ENCODE assay signal across 16 mouse cellular contexts in genomic region chr10:127115068-127115467, GRCm38 (mm10). TPM values are rescaled to one million over a fixed set of nuclear protein-coding genes. Genes with fewer than 3 reads are reported as not detected.
DNase-seq lines count a peak whose midpoint lies in the region; ATAC-seq and TF ChIP-seq lines count a peak whose summit lies in the region.
"Had no signal": no experiment of that assay in that cellular context is flagged by ENCODE, and none has a peak within 500 bp of the region (broad histone marks: within the 10 kb centered on the region; RNA-seq: fewer than 3 reads in every experiment).

No protein-coding gene starts in this region.

- ATAC-seq in forebrain, embryonic 14.5 days, result no peak
- no peak for ATAC-seq in forebrain, embryonic 11.5 days (replicated peaks; ENCODE audit: low FRiP score)
- no peak for ATAC-seq in liver, embryonic 14.5 days (ENCODE audit: insufficient read depth)

- no peak for TF ChIP-seq POLR2A in CH12.LX (IDR thresholded peaks at IDR 0.05; ENCODE audit: low read depth, low read length)

- peak; percentile 46 for DNase-seq in forebrain, embryonic 14.5 days (ENCODE audit: low spot score)
- no peak for DNase-seq in forebrain, embryonic 11.5 days (ENCODE audit: low spot score)
- no peak for DNase-seq in liver, embryonic 14.5 days (ENCODE audit: low read depth in 3 of 3, low spot score in 3 of 3)
- DNase-seq in liver (no peak), CH12.LX (ENCODE audit: extremely low read depth) (peak; percentile 41)
- no peak for DNase-seq in cerebellum, postnatal 10 days
- DNase-seq in testis, postnatal 10 days (ENCODE audit: low spot score), result no peak
- DNase-seq: cerebellum, adult 9-10 months; gastrocnemius, postnatal 10 days; kidney, adult 9 months; lung, adult 18-20 months; thymus, adult 18-20 months had no signal

- no peak overlapping the region for H3K9ac ChIP-seq in forebrain, embryonic 14.5 days (ENCODE audit: low read length)
- no peak overlapping the region for H3K9ac ChIP-seq in forebrain, embryonic 11.5 days (ENCODE audit: low read length)
- H3K9ac ChIP-seq in liver, embryonic 14.5 days (replicated peaks), result no peak overlapping the region
- H3K9ac ChIP-seq in CH12.LX (ENCODE audit: insufficient read depth, low read depth), result no peak overlapping the region
- H3K9ac ChIP-seq: heart, embryonic 12.5 days; hindbrain, embryonic 13.5 days had no signal

- 84% methylated on average over 2 of the region's 2 CpGs for WGBS in forebrain, embryonic 14.5 days
- WGBS in forebrain, embryonic 11.5 days, result 81% methylated on average over 2 of the region's 2 CpGs
- WGBS in liver, embryonic 14.5 days (ENCODE audit: insufficient replicate concordance), result 48% methylated on average over 2 of the region's 2 CpGs
- 57% methylated on average over 2 of the region's 2 CpGs for WGBS in macrophage (ENCODE audit: missing documents)

- peak; percentile 51 for TF ChIP-seq CTCF in liver, embryonic 14.5 days (IDR thresholded peaks at IDR 0.05; ENCODE audit: low read depth)
- peak in 1 of 2 experiments; percentile 54; a peak in 3 of 4 replicates for TF ChIP-seq CTCF in CH12.LX (conservative IDR thresholded peaks at IDR 0.05 in 1 of 2, IDR thresholded peaks at IDR 0.05 in 1 of 2; ENCODE audit: low read depth in 2 of 2, low read length in 2 of 2)

- TF ChIP-seq RAD21 in CH12.LX (IDR thresholded peaks at IDR 0.05; ENCODE audit: low read depth, low read length), result no peak

- H3K36me3 ChIP-seq in forebrain, embryonic 14.5 days (ENCODE audit: control insufficient read depth, insufficient read depth, low read length), result peaks cover 51% of the 10 kb centered on the region
- H3K36me3 ChIP-seq in forebrain, embryonic 11.5 days (ENCODE audit: control insufficient read depth, insufficient read depth, low read length), result peaks cover 3% of the 10 kb centered on the region; the same call in 1 of the 2 replicates
- H3K36me3 ChIP-seq in liver, embryonic 14.5 days (replicated peaks; ENCODE audit: control insufficient read depth, insufficient read depth, low read depth), result peaks cover 23% of the 10 kb centered on the region
- peaks cover 52 to 84% of the 10 kb centered on the region in 2 experiments for H3K36me3 ChIP-seq in CH12.LX (replicated peaks in 1 of 2; ENCODE audit: control insufficient read depth in 1 of 2, insufficient read depth in 1 of 2, low read length in 1 of 2)
- H3K36me3 ChIP-seq in macrophage (ENCODE audit: inconsistent target), result peaks cover 48% of the 10 kb centered on the region

- H3K9me3 ChIP-seq in forebrain, embryonic 14.5 days (replicated peaks; ENCODE audit: control insufficient read depth, low read length), result no peaks in the 10 kb centered on the region
- H3K9me3 ChIP-seq in forebrain, embryonic 11.5 days (ENCODE audit: control insufficient read depth, low read length), result no peaks in the 10 kb centered on the region
- no peaks in the 10 kb centered on the region for H3K9me3 ChIP-seq in liver, embryonic 14.5 days (ENCODE audit: control insufficient read depth, low read length)
- no peaks in the 10 kb centered on the region for H3K9me3 ChIP-seq in CH12.LX (replicated peaks; ENCODE audit: low read length)
- H3K9me3 ChIP-seq: heart, embryonic 12.5 days; hindbrain, embryonic 13.5 days; midbrain, embryonic 10.5 days had no signal

- no peak overlapping the region for H3K4me2 ChIP-seq in forebrain, embryonic 14.5 days (ENCODE audit: low read length)
- H3K4me2 ChIP-seq in forebrain, embryonic 11.5 days (ENCODE audit: low read depth, low read length, severe bottlenecking), result no peak overlapping the region
- H3K4me2 ChIP-seq in liver, embryonic 14.5 days (ENCODE audit: low read depth), result no peak overlapping the region
- no peak overlapping the region for H3K4me2 ChIP-seq in CH12.LX (ENCODE audit: insufficient read depth, low read depth, poor library complexity, severe bottlenecking)
- H3K4me2 ChIP-seq: heart, embryonic 12.5 days; hindbrain, embryonic 13.5 days had no signal

- no peaks in the 10 kb centered on the region for H3K4me1 ChIP-seq in forebrain, embryonic 14.5 days (ENCODE audit: control insufficient read depth, insufficient read depth, low read length)
- H3K4me1 ChIP-seq in forebrain, embryonic 11.5 days (replicated peaks; ENCODE audit: control insufficient read depth, insufficient read depth, low read length), result peaks cover 3% of the 10 kb centered on the region; the same call in 1 of the 2 replicates
- H3K4me1 ChIP-seq in liver, embryonic 14.5 days (replicated peaks; ENCODE audit: control insufficient read depth in 2 of 2, insufficient read depth in 2 of 2, low read length in 1 of 2), result no peaks in the 10 kb centered on the region
- H3K4me1 ChIP-seq in CH12.LX (ENCODE audit: control insufficient read depth in 1 of 2, insufficient read depth in 2 of 2), result peaks cover 0 to 18% of the 10 kb centered on the region in 2 experiments; a peak in 2 of 4 replicates

- H3K4me3 ChIP-seq in forebrain, embryonic 14.5 days (ENCODE audit: low read depth, low read length), result no peak overlapping the region
- H3K4me3 ChIP-seq in forebrain, embryonic 11.5 days (ENCODE audit: low read depth, low read length), result no peak overlapping the region
- no peak overlapping the region for H3K4me3 ChIP-seq in liver, embryonic 14.5 days (ENCODE audit: insufficient read depth in 1 of 2, low read depth in 2 of 2, low read length in 2 of 2)
- H3K4me3 ChIP-seq in CH12.LX (replicated peaks in 1 of 3; ENCODE audit: low read depth in 2 of 3, low read length in 2 of 3, poor library complexity in 1 of 3) (no peak overlapping the region), macrophage (ENCODE audit: inconsistent target) (no peak overlapping the region)
- H3K4me3 ChIP-seq: heart, embryonic 12.5 days; hindbrain, embryonic 13.5 days; midbrain, embryonic 10.5 days had no signal

- H3K27me3 ChIP-seq in forebrain, embryonic 14.5 days (replicated peaks; ENCODE audit: control insufficient read depth, insufficient read depth, low read length), result no peaks in the 10 kb centered on the region
- H3K27me3 ChIP-seq in forebrain, embryonic 11.5 days (ENCODE audit: control insufficient read depth, insufficient read depth, low read length), result no peaks in the 10 kb centered on the region
- no peaks in the 10 kb centered on the region for H3K27me3 ChIP-seq in liver, embryonic 14.5 days (ENCODE audit: control insufficient read depth, insufficient read depth, low read length)
- H3K27me3 ChIP-seq in CH12.LX (replicated peaks), result no peaks in the 10 kb centered on the region
- H3K27me3 ChIP-seq: heart, embryonic 12.5 days; hindbrain, embryonic 13.5 days had no signal

- H3K79me2 ChIP-seq in CH12.LX (replicated peaks; ENCODE audit: control insufficient read depth, extremely low read depth, insufficient read depth, poor library complexity, severe bottlenecking) (no peaks in the 10 kb centered on the region), macrophage (ENCODE audit: inconsistent target) (peaks cover 5% of the 10 kb centered on the region; the same call in 1 of the 2 replicates)

- in situ Hi-C loops in CH12.LX (cut with MboI; ENCODE audit: low pct_ligation_motif_present, low pct_unique_long_range_greater_than_20kb, low sequenced_read_pairs), result no loop called here

- TF ChIP-seq EP300 in liver, embryonic 14.5 days (IDR thresholded peaks at IDR 0.05; ENCODE audit: low read depth), result no peak
- TF ChIP-seq EP300 in CH12.LX (IDR thresholded peaks at IDR 0.05; ENCODE audit: low read length), result no peak

- dilution Hi-C loops in CH12.LX (cut with MboI; ENCODE audit: extremely low pct_ligation_motif_present, extremely low pct_unique_long_range_greater_than_20kb, low sequenced_read_pairs), result no loop called here

- no peak overlapping the region for H3K27ac ChIP-seq in forebrain, embryonic 14.5 days (ENCODE audit: low read depth, low read length)
- no peak overlapping the region for H3K27ac ChIP-seq in forebrain, embryonic 11.5 days (ENCODE audit: low read depth, low read length)
- no peak overlapping the region for H3K27ac ChIP-seq in liver, embryonic 14.5 days
- H3K27ac ChIP-seq in CH12.LX (ENCODE audit: insufficient read depth, low read depth) (no peak overlapping the region), macrophage (0 out of 2 replicates have a peak overlapping the region, but pooled peaks have one; percentile 5)
- H3K27ac ChIP-seq: hindbrain, embryonic 13.5 days; midbrain, embryonic 10.5 days had no signal

RNA-seq across cellular contexts. Expression of gene Os9, which starts 5.9 kb away (rescaled TPM):
- 53.0 and 66.3 TPM in 2 replicates for polyA plus RNA-seq in forebrain, embryonic 14.5 days (2014; fragmentation: Nextera tagmentation; extraction: Ambion mirVana)
- polyA plus RNA-seq in forebrain, embryonic 11.5 days (2014; fragmentation: Nextera tagmentation; extraction: Ambion mirVana), result 51.1 and 57.9 TPM in 2 replicates
- 20.9 and 25.0 TPM in 2 replicates for polyA plus RNA-seq in liver, embryonic 14.5 days (2012; rRNA removed)
- 22.9 and 29.9 TPM in 2 replicates for polyA plus RNA-seq in liver, embryonic 14.5 days (2014; fragmentation: Nextera tagmentation; extraction: Ambion mirVana)
- 81.1 and 82.7 TPM in 2 replicates for total RNA-seq in CH12.LX (2012; rRNA removed)
- 41.0 and 42.8 TPM in 2 replicates for total RNA-seq in CH12.LX (2014; rRNA removed)
- 61.9 and 78.2 TPM in 2 replicates for polyA plus RNA-seq in CH12.LX (2012; ENCODE audit: insufficient read length, low read depth)
- 10 to 100 TPM; 17.3 to 74.5 (median 54.7) TPM for total RNA-seq in macrophage (2018; cell fraction: chromatin; rRNA removed)
- total RNA-seq in macrophage (2018; cell fraction: cytosol; rRNA removed), result 100 to 1,000 TPM; 126 to 231 (median 174) TPM
- 100 to 1,000 TPM in 25 of 26 experiments, 10 to 100 TPM in 1; 63.6 to 321 (median 251) TPM for total RNA-seq in macrophage (2018; cell fraction: nucleus; rRNA removed)
- 173 to 355 TPM (median 215 TPM) in 3 replicates for polyA plus RNA-seq in macrophage (2018)

RNA-seq across cellular contexts. Expression of gene Agap2, which starts 40.0 kb away (rescaled TPM):
- polyA plus RNA-seq in forebrain, embryonic 14.5 days (2014; fragmentation: Nextera tagmentation; extraction: Ambion mirVana), result 3.9 and 4.7 TPM in 2 replicates
- polyA plus RNA-seq in forebrain, embryonic 11.5 days (2014; fragmentation: Nextera tagmentation; extraction: Ambion mirVana), result 0.47 and 0.64 TPM in 2 replicates
- polyA plus RNA-seq in liver, embryonic 14.5 days (2012; rRNA removed), result 3.0 and 3.7 TPM in 2 replicates
- polyA plus RNA-seq in liver, embryonic 14.5 days (2014; fragmentation: Nextera tagmentation; extraction: Ambion mirVana), result 0.57 and 0.59 TPM in 2 replicates
- total RNA-seq in CH12.LX (2012; rRNA removed), result 43.5 and 46.0 TPM in 2 replicates
- total RNA-seq in CH12.LX (2014; rRNA removed), result 24.8 and 27.8 TPM in 2 replicates
- 26.1 and 27.8 TPM in 2 replicates for polyA plus RNA-seq in CH12.LX (2012; ENCODE audit: insufficient read length, low read depth)
- total RNA-seq in macrophage (2018; cell fraction: chromatin; rRNA removed), result 1 to 10 TPM in 7 of 26 experiments, under 1 TPM in 14, not detected in 5; 0.15 to 3.4 (median 0.46) TPM
- total RNA-seq in macrophage (2018; cell fraction: cytosol; rRNA removed), result 1 to 10 TPM in 5 of 26 experiments, under 1 TPM in 21; 0.11 to 2.2 (median 0.39) TPM
- 1 to 10 TPM in 14 of 26 experiments, under 1 TPM in 11, not detected in 1; 0.17 to 3.9 (median 1.2) TPM for total RNA-seq in macrophage (2018; cell fraction: nucleus; rRNA removed)
- 0.25 to 0.89 TPM (median 0.42 TPM) in 3 replicates for polyA plus RNA-seq in macrophage (2018)

RNA-seq across cellular contexts. Expression of gene Tspan31, which starts 45.0 kb away (rescaled TPM):
- polyA plus RNA-seq in forebrain, embryonic 14.5 days (2014; fragmentation: Nextera tagmentation; extraction: Ambion mirVana), result 36.7 and 44.5 TPM in 2 replicates
- 144 and 159 TPM in 2 replicates for polyA plus RNA-seq in forebrain, embryonic 11.5 days (2014; fragmentation: Nextera tagmentation; extraction: Ambion mirVana)
- polyA plus RNA-seq in liver, embryonic 14.5 days (2012; rRNA removed), result 35.8 and 41.8 TPM in 2 replicates
- 18.9 and 23.8 TPM in 2 replicates for polyA plus RNA-seq in liver, embryonic 14.5 days (2014; fragmentation: Nextera tagmentation; extraction: Ambion mirVana)
- total RNA-seq in CH12.LX (2012; rRNA removed) (81.5 and 85.9 TPM in 2 replicates), CH12.LX (2014; rRNA removed) (110 and 148 TPM in 2 replicates)
- polyA plus RNA-seq in CH12.LX (2012; ENCODE audit: insufficient read length, low read depth) (72.8 and 79.9 TPM in 2 replicates), macrophage (2018) (104 to 129 TPM (median 119 TPM) in 3 replicates)
- 10 to 100 TPM; 20.1 to 54.5 (median 33.9) TPM for total RNA-seq in macrophage (2018; cell fraction: chromatin; rRNA removed)
- 100 to 1,000 TPM in 25 of 26 experiments, 10 to 100 TPM in 1; 93.9 to 147 (median 122) TPM for total RNA-seq in macrophage (2018; cell fraction: cytosol; rRNA removed)
- total RNA-seq in macrophage (2018; cell fraction: nucleus; rRNA removed), result 100 to 1,000 TPM in 8 of 26 experiments, 10 to 100 TPM in 18; 50.1 to 140 (median 91.8) TPM

RNA-seq across cellular contexts. Expression of gene B4galnt1, which starts 50.0 kb away (rescaled TPM):
- 30.7 and 46.8 TPM in 2 replicates for polyA plus RNA-seq in forebrain, embryonic 14.5 days (2014; fragmentation: Nextera tagmentation; extraction: Ambion mirVana)
- 7.8 and 8.4 TPM in 2 replicates for polyA plus RNA-seq in forebrain, embryonic 11.5 days (2014; fragmentation: Nextera tagmentation; extraction: Ambion mirVana)
- polyA plus RNA-seq in liver, embryonic 14.5 days (2012; rRNA removed), result 9.9 and 10.4 TPM in 2 replicates
- polyA plus RNA-seq in liver, embryonic 14.5 days (2014; fragmentation: Nextera tagmentation; extraction: Ambion mirVana), result 14.6 and 17.1 TPM in 2 replicates
- total RNA-seq in CH12.LX (2012; rRNA removed), result 15.5 and 17.5 TPM in 2 replicates
- 0.74 and 0.98 TPM in 2 replicates for total RNA-seq in CH12.LX (2014; rRNA removed)
- polyA plus RNA-seq in CH12.LX (2012; ENCODE audit: insufficient read length, low read depth), result 1.9 and 2.3 TPM in 2 replicates
- total RNA-seq in macrophage (2018; cell fraction: chromatin; rRNA removed), result 10 to 100 TPM in 23 of 26 experiments, 1 to 10 TPM in 3; 5.7 to 68.9 (median 24.3) TPM
- total RNA-seq in macrophage (2018; cell fraction: cytosol; rRNA removed), result 10 to 100 TPM; 29.1 to 74.7 (median 52.3) TPM
- total RNA-seq in macrophage (2018; cell fraction: nucleus; rRNA removed), result 10 to 100 TPM; 25.7 to 91.1 (median 47.9) TPM
- 37.2 to 59.2 TPM (median 48.4 TPM) in 3 replicates for polyA plus RNA-seq in macrophage (2018)

RNA-seq across cellular contexts. Expression of gene Cdk4, which starts 51.7 kb away (rescaled TPM):
- polyA plus RNA-seq in forebrain, embryonic 14.5 days (2014; fragmentation: Nextera tagmentation; extraction: Ambion mirVana), result 1,959 and 2,468 TPM in 2 replicates
- 2,945 and 3,022 TPM in 2 replicates for polyA plus RNA-seq in forebrain, embryonic 11.5 days (2014; fragmentation: Nextera tagmentation; extraction: Ambion mirVana)
- polyA plus RNA-seq in liver, embryonic 14.5 days (2012; rRNA removed), result 175 and 221 TPM in 2 replicates
- 519 and 576 TPM in 2 replicates for polyA plus RNA-seq in liver, embryonic 14.5 days (2014; fragmentation: Nextera tagmentation; extraction: Ambion mirVana)
- 257 and 304 TPM in 2 replicates for total RNA-seq in CH12.LX (2012; rRNA removed)
- total RNA-seq in CH12.LX (2014; rRNA removed), result 799 and 864 TPM in 2 replicates
- polyA plus RNA-seq in CH12.LX (2012; ENCODE audit: insufficient read length, low read depth), result 839 and 921 TPM in 2 replicates
- total RNA-seq in macrophage (2018; cell fraction: chromatin; rRNA removed), result 100 to 1,000 TPM in 6 of 26 experiments, 10 to 100 TPM in 20; 24.2 to 132 (median 59.4) TPM
- total RNA-seq in macrophage (2018; cell fraction: cytosol; rRNA removed), result 100 to 1,000 TPM in 9 of 26 experiments, 10 to 100 TPM in 17; 62.4 to 138 (median 87.8) TPM
- total RNA-seq in macrophage (2018; cell fraction: nucleus; rRNA removed), result 100 to 1,000 TPM in 7 of 26 experiments, 10 to 100 TPM in 19; 37.6 to 217 (median 77.9) TPM
- polyA plus RNA-seq in macrophage (2018), result 131 to 178 TPM (median 145 TPM) in 3 replicates

Comparison
In these comparisons a context has a peak if more than half of its experiments do, and no peak if none do; other contexts are left out.
1. DNase-seq: peak in forebrain, embryonic 14.5 days (single experiment) and CH12.LX (single experiment); none in forebrain, embryonic 11.5 days (single experiment), liver, embryonic 14.5 days (0 of 3), liver (single experiment), cerebellum, postnatal 10 days (0 of 2) and testis, postnatal 10 days (single experiment).